Mouse (Mus musculus) cerebellum, adult 8-10 months (tissue): ENCODE measurements around the gene Rpl9-ps1.

Source experiments
- DNase-seq: peaks from one replicate; pipeline ENCODE4 v3.0.0; 2022

Gene Rpl9-ps1

GRCm38 (mm10) chr11:83619037-83619436 lies 26.4 kb downstream of the Rpl9-ps1 start:
- no peak for DNase-seq

- DNase-seq = no peak
These were observed 27.2 kb downstream of the Rpl9-ps1 start for GRCm38 (mm10) chr11:83618238-83618637.

GRCm38 (mm10) chr11:83616586-83616985 lies 28.8 kb downstream of the Rpl9-ps1 start:
- no peak for DNase-seq

GRCm38 (mm10) chr11:83610900-83611299 lies 34.5 kb downstream of the Rpl9-ps1 start:
- no peak for DNase-seq

GRCm38 (mm10) chr11:83606396-83606795 lies 39.0 kb downstream of the Rpl9-ps1 start:
- DNase-seq = no peak

- no peak for DNase-seq
These were observed 39.9 kb downstream of the Rpl9-ps1 start for GRCm38 (mm10) chr11:83605535-83605934.

- no peak for DNase-seq
These were observed 40.7 kb downstream of the Rpl9-ps1 start for GRCm38 (mm10) chr11:83604698-83605097.

GRCm38 (mm10) chr11:83603399-83603798 lies 42.0 kb downstream of the Rpl9-ps1 start:
- DNase-seq = no peak

GRCm38 (mm10) chr11:83600576-83600975 lies 44.8 kb downstream of the Rpl9-ps1 start:
- no peak for DNase-seq

- no peak for DNase-seq
These were observed 46.4 kb downstream of the Rpl9-ps1 start for GRCm38 (mm10) chr11:83598991-83599390.

GRCm38 (mm10) chr11:83598207-83598837 lies 47.1 kb downstream of the Rpl9-ps1 start:
- DNase-seq = no peak

- DNase-seq = no peak
These were observed 47.6 kb downstream of the Rpl9-ps1 start for GRCm38 (mm10) chr11:83597796-83598195.

GRCm38 (mm10) chr11:83595669-83596455 lies 49.6 kb downstream of the Rpl9-ps1 start:
- no peak for DNase-seq
